Mouse (Mus musculus) adrenal gland, adult 10 weeks (tissue): Measurements from ENCODE around the gene Adamts13. TPM values are rescaled to one million over a fixed set of nuclear protein-coding genes. Genes with fewer than 3 reads are reported as not detected.

ENCODE experiments used
- polyA plus RNA-seq: library from polyadenylated mRNA; stranded (reverse); fragments of 350-450 nt; fragmentation: Illumina TruSeq; extraction: RNeasy Lipid Tissue Mini Kit (QIAGEN cat#74804); gene quantifications from one replicate; pipeline ENCODE4 v1.2.3, GENCODE M21; 2014; ENCODE audit warnings: low read depth, low replicate concordance

Adamts13 gene
- polyA plus RNA-seq, result not detected

GRCm38 (mm10) chr2:26973116-26973515 lies at the start of gene Adamts13:
TSS of gene Adamts13 (plus strand) at chr2:26973416.

GRCm38 (mm10) chr2:26933304-26934055 lies 39.7 kb upstream of the Adamts13 start, which contains the start of the genes Surf4 and Stkld1:
TSS of gene Surf4 (minus strand) at chr2:26933928.
TSS of gene Stkld1 (plus strand) at chr2:26934047.

GRCm38 (mm10) chr2:26963923-26964723 lies 9.1 kb upstream of the Adamts13 start, which contains the start of gene Rexo4:
TSS of gene Rexo4 (minus strand) at chr2:26964386.

GRCm38 (mm10) chr2:27009714-27010244 lies 36.6 kb downstream of the Adamts13 start, which contains the start of gene Cacfd1:
TSS of gene Cacfd1 (plus strand) at chr2:27009926.

GRCm38 (mm10) chr2:27027618-27028436 lies 54.6 kb downstream of the Adamts13 start, which contains the start of gene Slc2a6:
TSS of gene Slc2a6 (minus strand) at chr2:27027998.

Other genes with a start within 250 kb of the Adamts13 start
- not detected for gene Abo, start 108.4 kb upstream of the Adamts13 start, polyA plus RNA-seq
- gene Surf6, start 70.5 kb upstream of the Adamts13 start, polyA plus RNA-seq, result 7.5 TPM
- gene Med22, start 62.7 kb upstream of the Adamts13 start, polyA plus RNA-seq, result 16.4 TPM
- gene Rpl7a, start 62.7 kb upstream of the Adamts13 start, polyA plus RNA-seq, result 44.3 TPM
- 15.9 TPM for gene Surf2, start 57.0 kb upstream of the Adamts13 start, polyA plus RNA-seq
- 57.5 TPM for gene Surf1, start 56.9 kb upstream of the Adamts13 start, polyA plus RNA-seq
- 114 TPM for gene Surf4, start 39.5 kb upstream of the Adamts13 start, polyA plus RNA-seq
- not detected for gene Stkld1, start 39.4 kb upstream of the Adamts13 start, polyA plus RNA-seq
- gene Rexo4, start 9.0 kb upstream of the Adamts13 start, polyA plus RNA-seq, result 52.8 TPM
- 22.2 TPM for gene Cacfd1, start 36.5 kb downstream of the Adamts13 start, polyA plus RNA-seq
- not detected for gene Slc2a6, start 54.6 kb downstream of the Adamts13 start, polyA plus RNA-seq
- gene Mymk, start 98.8 kb downstream of the Adamts13 start, polyA plus RNA-seq, result not detected
- 0.93 TPM for gene Adamtsl2, start 106.0 kb downstream of the Adamts13 start, polyA plus RNA-seq
- gene Fam163b, start 169.1 kb downstream of the Adamts13 start, polyA plus RNA-seq, result 0.76 TPM
- 17.2 TPM for gene Dbh, start 191.8 kb downstream of the Adamts13 start, polyA plus RNA-seq